Mouse (Mus musculus): ENCODE results near the gene Plekhg6. TPM values are rescaled to one million over a fixed set of nuclear protein-coding genes. Genes with fewer than 3 reads are reported as not detected.

Gene Plekhg6
- 0.06 and 0.19 TPM in 2 replicates for polyA plus RNA-seq (2014; fragmentation: Nextera tagmentation; extraction: Ambion mirVana)

- no peaks in the 10 kb centered on the region for H3K36me3 ChIP-seq (ENCODE audit: control insufficient read depth, insufficient read depth, low read length)
Measured at GRCm38 (mm10) chr6:125380372-125381360, at the start of gene Plekhg6. Plekhg6 (minus strand) TSS chr6:125380793.

GRCm38 (mm10) chr6:125429741-125430140 lies 49.1 kb upstream of the Plekhg6 start:
- no peak overlapping the region for H3K4me3 ChIP-seq (ENCODE audit: low read depth, low read length)
- H3K4me1 ChIP-seq (replicated peaks; ENCODE audit: control insufficient read depth, insufficient read depth, low read length) = no peaks in the 10 kb centered on the region
- H3K27ac ChIP-seq (ENCODE audit: low read depth, low read length) = no peak overlapping the region
- H3K4me2 ChIP-seq (replicated peaks; ENCODE audit: low read depth, low read length) = no peak overlapping the region
- DNase-seq (ENCODE audit: low spot score) (no peak), ATAC-seq (ENCODE audit: low FRiP score) (no peak)
- no peaks in the 10 kb centered on the region for H3K36me3 ChIP-seq (ENCODE audit: control insufficient read depth, insufficient read depth, low read length)
- 86% methylated on average over 6 of the region's 6 CpGs for WGBS
- H3K27me3 ChIP-seq (ENCODE audit: control insufficient read depth, insufficient read depth, low read length) = no peaks in the 10 kb centered on the region
- no peak overlapping the region for H3K9ac ChIP-seq (ENCODE audit: low read depth, low read length)
- no peaks in the 10 kb centered on the region for H3K9me3 ChIP-seq (ENCODE audit: control insufficient read depth, low read length)

More at GRCm38 (mm10) chr6:125380372-125381360, at the start of gene Plekhg6:
- Histone ChIP-seq H3K9ac (ENCODE audit: low read depth, low read length) (no peak within 1 kb of the TSS), H3K27me3 (ENCODE audit: control insufficient read depth, insufficient read depth, low read length) (peaks cover 38% of the 10 kb centered on the region), H3K4me3 (ENCODE audit: low read depth, low read length) (peak within 1 kb of the TSS; percentile 13), H3K9me3 (ENCODE audit: control insufficient read depth, low read length) (no peaks in the 10 kb centered on the region), H3K4me2 (replicated peaks; ENCODE audit: low read depth, low read length) (peak within 1 kb of the TSS; percentile 39), H3K27ac (ENCODE audit: low read depth, low read length) (no peak within 1 kb of the TSS), H3K4me1 (replicated peaks; ENCODE audit: control insufficient read depth, insufficient read depth, low read length) (peaks cover 6% of the 10 kb centered on the region; the same call in 1 of the 2 replicates)
- peak; percentile 23 for DNase-seq (ENCODE audit: low spot score)
- no peak for ATAC-seq (ENCODE audit: low FRiP score)
- 10% methylated on average over 36 of the region's 40 CpGs for WGBS

- WGBS = 2% methylated on average over 25 of the region's 25 CpGs
- peak overlapping the region; percentile 25; the same call in 1 of the 2 replicates for H3K27ac ChIP-seq (ENCODE audit: low read depth, low read length)
Measured at GRCm38 (mm10) chr6:125426383-125427360, 46.1 kb upstream of the Plekhg6 start.

GRCm38 (mm10) chr6:125425205-125426090 lies 44.9 kb upstream of the Plekhg6 start:
- ATAC-seq (ENCODE audit: low FRiP score) (no peak), DNase-seq (ENCODE audit: low spot score) (no peak)
- Histone ChIP-seq H3K4me2 (replicated peaks; ENCODE audit: low read depth, low read length) (no peak overlapping the region), H3K4me1 (replicated peaks; ENCODE audit: control insufficient read depth, insufficient read depth, low read length) (0 out of 2 replicates have a peak, but pooled peaks cover 2% of the 10 kb centered on the region), H3K4me3 (ENCODE audit: low read depth, low read length) (no peak overlapping the region), H3K9me3 (ENCODE audit: control insufficient read depth, low read length) (no peaks in the 10 kb centered on the region), H3K27me3 (ENCODE audit: control insufficient read depth, insufficient read depth, low read length) (no peaks in the 10 kb centered on the region), H3K27ac (ENCODE audit: low read depth, low read length) (no peak overlapping the region), H3K9ac (ENCODE audit: low read depth, low read length) (no peak overlapping the region), H3K36me3 (ENCODE audit: control insufficient read depth, insufficient read depth, low read length) (no peaks in the 10 kb centered on the region)
- 63% methylated on average over 15 of the region's 15 CpGs for WGBS

More at GRCm38 (mm10) chr6:125426383-125427360, 46.1 kb upstream of the Plekhg6 start:
- Histone ChIP-seq H3K36me3 (ENCODE audit: control insufficient read depth, insufficient read depth, low read length) (no peaks in the 10 kb centered on the region), H3K4me1 (replicated peaks; ENCODE audit: control insufficient read depth, insufficient read depth, low read length) (0 out of 2 replicates have a peak, but pooled peaks cover 2% of the 10 kb centered on the region), H3K9me3 (ENCODE audit: control insufficient read depth, low read length) (no peaks in the 10 kb centered on the region), H3K27me3 (ENCODE audit: control insufficient read depth, insufficient read depth, low read length) (no peaks in the 10 kb centered on the region), H3K4me3 (ENCODE audit: low read depth, low read length) (peak overlapping the region; percentile 38), H3K4me2 (replicated peaks; ENCODE audit: low read depth, low read length) (peak overlapping the region; percentile 72), H3K9ac (ENCODE audit: low read depth, low read length) (peak overlapping the region; percentile 61)
- DNase-seq (ENCODE audit: low spot score) (peak; percentile 93), ATAC-seq (ENCODE audit: low FRiP score) (peak; percentile 87)

GRCm38 (mm10) chr6:125424156-125424555 lies 43.6 kb upstream of the Plekhg6 start:
- H3K27me3 ChIP-seq (ENCODE audit: control insufficient read depth, insufficient read depth, low read length) = no peaks in the 10 kb centered on the region
- H3K4me1 ChIP-seq (replicated peaks; ENCODE audit: control insufficient read depth, insufficient read depth, low read length) = 0 out of 2 replicates have a peak, but pooled peaks cover 2% of the 10 kb centered on the region
- H3K36me3 ChIP-seq (ENCODE audit: control insufficient read depth, insufficient read depth, low read length) = no peaks in the 10 kb centered on the region
- DNase-seq (ENCODE audit: low spot score) (no peak), ATAC-seq (ENCODE audit: low FRiP score) (no peak)
- no peaks in the 10 kb centered on the region for H3K9me3 ChIP-seq (ENCODE audit: control insufficient read depth, low read length)
- H3K9ac ChIP-seq (ENCODE audit: low read depth, low read length) = no peak overlapping the region
- H3K4me2 ChIP-seq (replicated peaks; ENCODE audit: low read depth, low read length) = no peak overlapping the region
- no peak overlapping the region for H3K27ac ChIP-seq (ENCODE audit: low read depth, low read length)
- H3K4me3 ChIP-seq (ENCODE audit: low read depth, low read length) = no peak overlapping the region
- 65% methylated on average over 3 of the region's 3 CpGs for WGBS

GRCm38 (mm10) chr6:125423507-125423906 lies 42.9 kb upstream of the Plekhg6 start:
- Histone ChIP-seq H3K9ac (ENCODE audit: low read depth, low read length) (no peak overlapping the region), H3K9me3 (ENCODE audit: control insufficient read depth, low read length) (no peaks in the 10 kb centered on the region), H3K36me3 (ENCODE audit: control insufficient read depth, insufficient read depth, low read length) (no peaks in the 10 kb centered on the region), H3K4me3 (ENCODE audit: low read depth, low read length) (no peak overlapping the region), H3K27ac (ENCODE audit: low read depth, low read length) (no peak overlapping the region), H3K27me3 (ENCODE audit: control insufficient read depth, insufficient read depth, low read length) (no peaks in the 10 kb centered on the region), H3K4me1 (replicated peaks; ENCODE audit: control insufficient read depth, insufficient read depth, low read length) (0 out of 2 replicates have a peak, but pooled peaks cover 2% of the 10 kb centered on the region), H3K4me2 (replicated peaks; ENCODE audit: low read depth, low read length) (no peak overlapping the region)
- DNase-seq (ENCODE audit: low spot score) (no peak), ATAC-seq (ENCODE audit: low FRiP score) (no peak)
- 39% methylated on average over 13 of the region's 13 CpGs for WGBS

GRCm38 (mm10) chr6:125423099-125423498 lies 42.5 kb upstream of the Plekhg6 start:
- H3K27ac ChIP-seq (ENCODE audit: low read depth, low read length) = no peak overlapping the region

More at GRCm38 (mm10) chr6:125423099-125423498, 42.5 kb upstream of the Plekhg6 start:
- 0 out of 2 replicates have a peak, but pooled peaks cover 2% of the 10 kb centered on the region for H3K4me1 ChIP-seq (replicated peaks; ENCODE audit: control insufficient read depth, insufficient read depth, low read length)
- H3K9ac ChIP-seq (ENCODE audit: low read depth, low read length) = no peak overlapping the region
- H3K4me2 ChIP-seq (replicated peaks; ENCODE audit: low read depth, low read length) = no peak overlapping the region
- no peak overlapping the region for H3K4me3 ChIP-seq (ENCODE audit: low read depth, low read length)
- H3K27me3 ChIP-seq (ENCODE audit: control insufficient read depth, insufficient read depth, low read length) = no peaks in the 10 kb centered on the region
- DNase-seq (ENCODE audit: low spot score) = no peak
- no peaks in the 10 kb centered on the region for H3K36me3 ChIP-seq (ENCODE audit: control insufficient read depth, insufficient read depth, low read length)
- H3K9me3 ChIP-seq (ENCODE audit: control insufficient read depth, low read length) = no peaks in the 10 kb centered on the region
- WGBS = 40% methylated on average over 3 of the region's 3 CpGs
- ATAC-seq (ENCODE audit: low FRiP score) = no peak
